Mouse (Mus musculus) olfactory bulb, adult 2 months (tissue): ENCODE measurements around the gene Anp32e.

Source experiments
- CTCF ChIP-seq: fragments of 200-500 bp; IDR thresholded peaks from 2 replicates; pipeline ENCODE4 v1.5.1; 2012; ENCODE audit warnings: low read depth, mild to moderate bottlenecking, low read length, moderate library complexity; ENCODE audit not compliant: insufficient read depth
- POLR2A ChIP-seq: fragments of 200-500 bp; IDR thresholded peaks from 2 replicates; pipeline ENCODE4 v1.6.1; 2012; ENCODE audit warnings: mild to moderate bottlenecking, low read depth, low read length, moderate library complexity; ENCODE audit not compliant: insufficient read depth

DNA sequence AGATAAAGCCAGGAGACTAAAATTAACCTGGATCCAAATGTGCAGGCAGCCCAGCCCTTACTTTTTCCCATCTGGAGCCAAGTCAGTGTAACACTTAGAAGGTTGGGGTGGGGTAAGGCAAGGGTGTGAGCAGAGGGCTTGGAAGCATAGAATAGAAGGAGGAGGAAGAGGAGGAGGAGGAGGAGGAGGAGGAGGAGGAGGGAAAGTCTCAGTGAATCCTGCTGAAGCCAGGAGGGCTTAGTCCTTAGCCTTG lies 26.7 kb upstream of the Anp32e start:
- TF ChIP-seq CTCF, result no peak
- TF ChIP-seq POLR2A, result no peak
